Mouse (Mus musculus): ENCODE results near the gene Col7a1.

DNA sequence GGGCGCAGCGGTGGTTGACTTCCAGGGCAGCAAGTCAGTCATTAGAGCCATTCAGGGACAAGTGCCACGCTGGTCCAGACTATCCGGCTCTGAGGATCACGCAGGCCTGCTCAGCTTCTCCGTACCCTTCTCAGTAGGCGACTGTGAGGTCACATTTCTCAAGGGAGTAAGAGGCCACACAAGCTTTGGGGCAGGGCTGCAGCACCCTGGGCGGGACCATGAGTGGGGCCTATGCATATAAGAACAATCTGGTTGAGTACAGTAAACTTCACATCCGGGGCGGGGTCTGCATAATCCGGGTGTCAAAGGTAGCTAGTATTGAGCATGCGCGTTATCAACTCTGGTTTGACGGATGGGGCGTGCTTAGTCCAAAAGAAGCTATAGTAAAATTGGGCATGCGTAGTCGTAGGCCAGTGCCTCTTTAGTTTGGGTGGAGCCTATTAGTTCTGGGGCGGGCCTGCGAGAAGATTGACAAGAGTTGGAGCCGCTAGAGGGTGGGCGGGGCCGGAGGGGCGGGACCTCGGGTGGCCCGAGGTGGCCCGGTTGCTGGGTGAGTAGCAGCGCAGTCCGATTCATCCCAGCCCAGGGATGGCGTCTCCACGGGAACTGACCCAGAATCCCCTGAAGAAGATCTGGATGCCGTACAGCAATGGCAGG, 38.2 kb downstream of the Col7a1 start, which contains the start of gene Pfkfb4:
- TF ChIP-seq USF1 (IDR thresholded peaks at IDR 0.05; ENCODE audit: low read depth) = no peak
- no peak for TF ChIP-seq CTCF (IDR thresholded peaks at IDR 0.05; ENCODE audit: control insufficient read depth, insufficient read depth, insufficient read length)
- TF ChIP-seq MYOG (IDR thresholded peaks at IDR 0.05; ENCODE audit: control insufficient read depth, extremely low read depth, insufficient read length) = no peak
- no peak for TF ChIP-seq MAX (IDR thresholded peaks at IDR 0.05)
- TF ChIP-seq MYOD1 (IDR thresholded peaks at IDR 0.05; ENCODE audit: control insufficient read depth, insufficient read length, low read depth) = no peak

Measured in C2C12 (cell line).